In genomic region chr2:113756924-113757524, GRCm38 (mm10) we compare ENCODE assay signal across 8 mouse cellular contexts. TPM values are rescaled to one million over a fixed set of nuclear protein-coding genes. Genes with fewer than 3 reads are reported as not detected.
DNase-seq lines count a peak whose midpoint lies in the region; ATAC-seq lines count a peak whose summit lies in the region.

No protein-coding gene starts in this region.

- DNase-seq in kidney, adult 18-20 months = no peak
- peak; percentile 20 for DNase-seq in embryo, embryonic 11 days
- no peak for DNase-seq in neural tube, embryonic 11.5 days (ENCODE audit: low spot score)
- no peak for DNase-seq in frontal cortex, adult 2 months (ENCODE audit: extremely low spot score in 1 of 2, low spot score in 1 of 2)
- DNase-seq in testis, postnatal 10 days (ENCODE audit: low spot score) = no peak
- no peak for DNase-seq in left cerebral cortex, adult 8-10 months (ENCODE audit: low spot score in 2 of 2)

- H3K4me1 ChIP-seq in kidney, embryonic 14.5 days (ENCODE audit: control insufficient read depth, insufficient read depth, low read length) = peaks cover 14% of the 10 kb centered on the region; the same call in 1 of the 2 replicates
- peaks cover 14% of the 10 kb centered on the region for H3K4me1 ChIP-seq in hindbrain, embryonic 16.5 days (ENCODE audit: control insufficient read depth, insufficient read depth, low read depth, low read length)
- H3K4me1 ChIP-seq in neural tube, embryonic 11.5 days (ENCODE audit: control insufficient read depth, insufficient read depth, low read length) = no peaks in the 10 kb centered on the region

- peak overlapping the region; percentile 47 for H3K4me3 ChIP-seq in kidney, embryonic 14.5 days (ENCODE audit: low read length)
- peak overlapping the region; percentile 53 for H3K4me3 ChIP-seq in hindbrain, embryonic 16.5 days (ENCODE audit: low read length)
- H3K4me3 ChIP-seq in neural tube, embryonic 11.5 days (ENCODE audit: low read depth, low read length) = peak overlapping the region; percentile 57

- H3K36me3 ChIP-seq in kidney, embryonic 14.5 days (ENCODE audit: control insufficient read depth, insufficient read depth, low read length) = no peaks in the 10 kb centered on the region
- no peaks in the 10 kb centered on the region for H3K36me3 ChIP-seq in hindbrain, embryonic 16.5 days (ENCODE audit: control insufficient read depth, insufficient read depth, low read length)
- no peaks in the 10 kb centered on the region for H3K36me3 ChIP-seq in neural tube, embryonic 11.5 days (ENCODE audit: control insufficient read depth, insufficient read depth, low read length)

- WGBS in kidney, embryonic 14.5 days = 1% methylated on average over 12 of the region's 12 CpGs
- 3% methylated on average over 12 of the region's 12 CpGs for WGBS in hindbrain, embryonic 16.5 days
- WGBS in neural tube, embryonic 11.5 days = 3% methylated on average over 12 of the region's 12 CpGs

- peaks cover 42% of the 10 kb centered on the region for H3K27me3 ChIP-seq in kidney, embryonic 14.5 days (ENCODE audit: control insufficient read depth, insufficient read depth, low read length)
- H3K27me3 ChIP-seq in hindbrain, embryonic 16.5 days (replicated peaks; ENCODE audit: control insufficient read depth, insufficient read depth, low read length) = no peaks in the 10 kb centered on the region
- H3K27me3 ChIP-seq in neural tube, embryonic 11.5 days (ENCODE audit: control insufficient read depth, insufficient read depth, low read length) = peaks cover 36% of the 10 kb centered on the region

- peak overlapping the region; percentile 83 for H3K4me2 ChIP-seq in kidney, embryonic 14.5 days (replicated peaks; ENCODE audit: low read depth, low read length)
- peak overlapping the region; percentile 97 for H3K4me2 ChIP-seq in hindbrain, embryonic 16.5 days (ENCODE audit: low read length)
- peak overlapping the region; percentile 98 for H3K4me2 ChIP-seq in neural tube, embryonic 11.5 days (ENCODE audit: low read depth)

- peak overlapping the region; percentile 37; the same call in 1 of the 2 replicates for H3K9ac ChIP-seq in kidney, embryonic 14.5 days (ENCODE audit: low read depth, low read length)
- peak overlapping the region; percentile 58 for H3K9ac ChIP-seq in hindbrain, embryonic 16.5 days (ENCODE audit: low read depth, low read length)
- 0 out of 2 replicates have a peak overlapping the region, but pooled peaks have one; percentile 1 for H3K9ac ChIP-seq in neural tube, embryonic 11.5 days (ENCODE audit: low read length)

- peak; percentile 11; the same call in 1 of the 2 replicates for ATAC-seq in kidney, embryonic 14.5 days (ENCODE audit: low FRiP score, low TSS enrichment)
- ATAC-seq in hindbrain, embryonic 16.5 days = peak; percentile 31; the same call in 1 of the 2 replicates
- ATAC-seq in neural tube, embryonic 11.5 days (ENCODE audit: insufficient read depth, low FRiP score, low TSS enrichment) = no peak

- no peaks in the 10 kb centered on the region for H3K9me3 ChIP-seq in kidney, embryonic 14.5 days (ENCODE audit: control insufficient read depth, low read length)
- no peaks in the 10 kb centered on the region for H3K9me3 ChIP-seq in hindbrain, embryonic 16.5 days (ENCODE audit: control insufficient read depth, low read length)
- H3K9me3 ChIP-seq in neural tube, embryonic 11.5 days (ENCODE audit: control insufficient read depth, low read length) = no peaks in the 10 kb centered on the region

- H3K27ac ChIP-seq in kidney, embryonic 14.5 days (ENCODE audit: low read depth, low read length) = no peak overlapping the region
- H3K27ac ChIP-seq in hindbrain, embryonic 16.5 days (ENCODE audit: low read depth, low read length) = no peak overlapping the region
- no peak overlapping the region for H3K27ac ChIP-seq in neural tube, embryonic 11.5 days (ENCODE audit: low read depth, low read length)

RNA-seq across cellular contexts. Expression of gene Grem1, which starts 1.4 kb away (rescaled TPM):
- polyA plus RNA-seq in kidney, embryonic 14.5 days (2014; fragmentation: Nextera tagmentation; extraction: Ambion mirVana) = 0.17 and 0.31 TPM in 2 replicates
- 1.8 and 2.0 TPM in 2 replicates for polyA plus RNA-seq in hindbrain, embryonic 16.5 days (2015; fragmentation: Nextera tagmentation; extraction: Ambion mirVana)
- polyA plus RNA-seq in neural tube, embryonic 11.5 days (2014; fragmentation: Nextera tagmentation; extraction: Ambion mirVana) = 0.85 and 1.6 TPM in 2 replicates
- polyA plus RNA-seq in frontal cortex, adult 2 months (2012; rRNA removed) = 5.3 and 5.4 TPM in 2 replicates
- 1 to 10 TPM; 1.2 to 1.6 (median 1.4) TPM for total RNA-seq in left cerebral cortex, adult 8-10 months (2022)

Comparison
In these comparisons a context has a peak if more than half of its experiments do, and no peak if none do; other contexts are left out.
1. H3K9ac ChIP-seq: peak in every context shown above with its lines; median percentile 58 in hindbrain, embryonic 16.5 days; 37 in kidney, embryonic 14.5 days; 1 in neural tube, embryonic 11.5 days.